Mouse (Mus musculus) small intestine, adult 2 months (tissue): Measurements from ENCODE around the gene Ap5s1.

Experiments
- CTCF ChIP-seq: fragments of 200-500 bp; IDR thresholded peaks from 2 replicates; pipeline ENCODE4 v1.5.1; 2012; ENCODE audit warnings: low read depth, mild to moderate bottlenecking, control low read depth, inconsistent platforms, low read length, moderate library complexity, mixed read lengths; ENCODE audit not compliant: insufficient replicate concordance, insufficient read length; ENCODE audit errors: extremely low read depth
- POLR2A ChIP-seq: fragments of 200-500 bp; IDR thresholded peaks from 2 replicates; pipeline ENCODE4 v1.6.1; 2012; ENCODE audit warnings: low read depth, mild to moderate bottlenecking, control low read depth, inconsistent platforms, low read length, moderate library complexity

- no peak for TF ChIP-seq POLR2A
- TF ChIP-seq CTCF: no peak
Observed at GRCm38 (mm10) chr2:131260544-131261307, 53.8 kb downstream of the Ap5s1 start.
